8 mouse cellular contexts compared by ENCODE assay signal in the genomic region with DNA sequence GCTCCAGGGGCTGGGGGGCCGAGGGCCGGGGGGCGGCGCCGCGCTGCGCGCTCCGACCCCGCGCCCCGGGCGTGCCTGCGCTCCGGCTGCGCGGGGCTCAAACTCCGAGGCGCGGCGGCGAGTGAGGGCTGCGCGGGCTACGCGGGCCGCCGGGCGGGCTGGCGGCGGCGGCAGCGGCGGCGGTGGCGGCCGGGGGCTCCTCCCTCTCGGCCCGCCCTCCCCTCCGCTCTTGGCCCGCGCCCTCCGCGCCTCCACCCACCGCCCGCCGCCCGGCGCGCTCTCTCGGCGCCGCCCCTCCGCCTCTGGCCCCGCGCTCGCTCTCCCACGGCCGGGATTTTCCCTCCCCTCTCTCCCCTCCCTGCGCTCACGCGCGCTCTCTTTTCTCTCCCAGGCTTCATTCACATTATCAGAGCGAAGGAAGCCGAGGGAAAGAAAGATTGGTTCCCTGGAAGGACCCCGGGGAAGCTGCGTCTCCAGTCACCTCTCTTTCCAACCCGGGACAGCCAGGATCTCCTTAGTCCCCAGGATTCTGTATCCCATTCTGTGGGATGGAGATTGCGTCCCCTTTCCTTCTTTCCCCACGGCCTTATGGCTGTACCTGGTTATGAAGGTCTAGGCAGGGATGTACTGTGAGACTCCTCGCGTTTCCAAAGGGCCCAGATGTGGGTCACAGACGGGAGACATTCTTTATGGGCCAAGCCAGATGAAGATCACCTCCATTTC. TPM values are rescaled to one million over a fixed set of nuclear protein-coding genes. Genes with fewer than 3 reads are reported as not detected.
DNase-seq lines count a peak whose midpoint lies in the region; ATAC-seq lines count a peak whose summit lies in the region.

A gene (minus strand): TSS at position 11 of the 723 bp plus-strand sequence.

- no peaks in the 10 kb centered on the region for H3K9me3 ChIP-seq in forebrain, embryonic 16.5 days (ENCODE audit: control insufficient read depth, low read length)
- no peaks in the 10 kb centered on the region for H3K9me3 ChIP-seq in midbrain, embryonic 14.5 days (ENCODE audit: control insufficient read depth, low read length)

- H3K4me3 ChIP-seq in forebrain, embryonic 16.5 days (replicated peaks; ENCODE audit: low read length) = peak within 1 kb of the TSS; percentile 76
- peak within 1 kb of the TSS; percentile 80 for H3K4me3 ChIP-seq in midbrain, embryonic 14.5 days (replicated peaks; ENCODE audit: low read depth, low read length)

- H3K4me2 ChIP-seq in forebrain, embryonic 16.5 days (ENCODE audit: low read length) = peak within 1 kb of the TSS; percentile 84
- peak within 1 kb of the TSS; percentile 73 for H3K4me2 ChIP-seq in midbrain, embryonic 14.5 days (ENCODE audit: low read length)

- peaks cover 39% of the 10 kb centered on the region for H3K4me1 ChIP-seq in forebrain, embryonic 16.5 days (replicated peaks; ENCODE audit: control insufficient read depth, insufficient read depth, low read length)
- H3K4me1 ChIP-seq in midbrain, embryonic 14.5 days (ENCODE audit: control insufficient read depth, insufficient read depth, low read length) = peaks cover 57% of the 10 kb centered on the region

- peak; percentile 61 for ATAC-seq in forebrain, embryonic 16.5 days
- ATAC-seq in midbrain, embryonic 14.5 days (ENCODE audit: low FRiP score, low TSS enrichment) = peak; percentile 71
- ATAC-seq in inflammation-experienced regulatory T-cells, adult 6 months = no peak

- no peak for DNase-seq in layer of hippocampus, adult 18-20 months (ENCODE audit: low spot score in 2 of 2)
- no peak for DNase-seq in layer of hippocampus, adult 9-10 months (ENCODE audit: low spot score)
- DNase-seq in brain, adult 2 months (ENCODE audit: low read depth, low spot score) = peak; percentile 61
- DNase-seq in layer of hippocampus, postnatal 36 days = no peak
- peak; percentile 89 for DNase-seq in midbrain, embryonic 14.5 days
- DNase-seq in thymus, postnatal 25 days = peak; percentile 55

- peak within 1 kb of the TSS; percentile 92 for H3K27ac ChIP-seq in forebrain, embryonic 16.5 days (ENCODE audit: low read length)
- H3K27ac ChIP-seq in midbrain, embryonic 14.5 days (replicated peaks; ENCODE audit: low read depth, low read length) = peak within 1 kb of the TSS; percentile 98

- H3K9ac ChIP-seq in forebrain, embryonic 16.5 days (replicated peaks; ENCODE audit: low read depth, low read length) = peak within 1 kb of the TSS; percentile 89
- peak within 1 kb of the TSS; percentile 95 for H3K9ac ChIP-seq in midbrain, embryonic 14.5 days (replicated peaks; ENCODE audit: low read length)

- WGBS in forebrain, embryonic 16.5 days = 2% methylated on average over 20 of the region's 73 CpGs
- WGBS in midbrain, embryonic 14.5 days = under 1% methylated on average over 65 of the region's 73 CpGs

- H3K27me3 ChIP-seq in forebrain, embryonic 16.5 days (replicated peaks; ENCODE audit: control insufficient read depth, insufficient read depth, low read length) = no peaks in the 10 kb centered on the region
- no peaks in the 10 kb centered on the region; the same call in 1 of the 2 replicates for H3K27me3 ChIP-seq in midbrain, embryonic 14.5 days (ENCODE audit: control insufficient read depth, insufficient read depth, low read length)

- H3K36me3 ChIP-seq in forebrain, embryonic 16.5 days (ENCODE audit: control insufficient read depth, insufficient read depth) = no peaks in the 10 kb centered on the region
- H3K36me3 ChIP-seq in midbrain, embryonic 14.5 days (ENCODE audit: control insufficient read depth, insufficient read depth, low read length) = peaks cover 5% of the 10 kb centered on the region

RNA-seq across cellular contexts. Expression of the gene that starts here (rescaled TPM):
- 10 to 100 TPM; 20.1 to 21.7 TPM for total RNA-seq in layer of hippocampus, adult 18-20 months (2021)
- 33.8 and 39.6 TPM in 2 replicates for polyA plus RNA-seq in forebrain, embryonic 16.5 days (2015; fragmentation: Nextera tagmentation; extraction: Ambion mirVana)
- 10 to 100 TPM; 23.6 to 26.7 TPM for total RNA-seq in layer of hippocampus, postnatal 36 days (2021)
- 66.4 and 80.5 TPM in 2 replicates for polyA plus RNA-seq in midbrain, embryonic 14.5 days (2014; fragmentation: Nextera tagmentation; extraction: Ambion mirVana)
- polyA plus RNA-seq in inflammation-experienced regulatory T-cells, adult 6 months (2017; shearing (Covaris generic)) = not detected

Comparison
In these comparisons a context has a peak if more than half of its experiments do, and no peak if none do; other contexts are left out.
1. RNA of the gene that starts here (polyA plus RNA-seq): 66.4 to 80.5 TPM in midbrain, embryonic 14.5 days and 33.8 to 39.6 TPM in forebrain, embryonic 16.5 days; not detected in inflammation-experienced regulatory T-cells, adult 6 months; every median in the first group is over 10 times any median in the second.
2. DNase-seq: peak in brain, adult 2 months (single experiment), midbrain, embryonic 14.5 days (single experiment) and thymus, postnatal 25 days (single experiment); none in layer of hippocampus, adult 18-20 months (0 of 2), layer of hippocampus, adult 9-10 months (single experiment) and layer of hippocampus, postnatal 36 days (0 of 2).